Mouse (Mus musculus) intestine, embryonic 14.5 days (tissue): ENCODE measurements around the gene Usp9x. TPM values are rescaled to one million over a fixed set of nuclear protein-coding genes. Genes with fewer than 3 reads are reported as not detected.
A peak's percentile ranks its signal among the peaks of the same experiment; 100 is the strongest.

ENCODE experiments used
- ATAC-seq: fragments of 200-750 bp; cut with Nextera tagmentation; replicated peaks from 2 replicates; pipeline ENCODE4 v1.8.0; 2017; ENCODE audit warnings: low read depth, moderate number of reproducible peaks, moderate TSS enrichment, moderate library complexity; ENCODE audit not compliant: low FRiP score, low TSS enrichment
- DNase-seq: peaks from one replicate; pipeline ENCODE4 v3.0.0-alpha.2; 2018; ENCODE audit warnings: low spot score
- H3K27ac ChIP-seq: fragments of 300-500 bp; sonication (generic); 2 replicates; pipeline ENCODE4 v1.5.1; 2014; ENCODE audit warnings: low read depth, mild to moderate bottlenecking, control low read depth
- H3K27me3 ChIP-seq: fragments of 300-500 bp; sonication (generic); replicated peaks from 2 replicates; pipeline ENCODE4 v1.6.1; 2014; ENCODE audit warnings: low read length, control low read depth; ENCODE audit not compliant: control insufficient read depth, insufficient read depth
- H3K36me3 ChIP-seq: fragments of 300-500 bp; sonication (generic); 2 replicates; pipeline ENCODE4 v1.6.1; 2014; ENCODE audit warnings: low read length, control low read depth; ENCODE audit not compliant: control insufficient read depth, insufficient read depth
- H3K4me1 ChIP-seq: fragments of 300-500 bp; sonication (generic); replicated peaks from 2 replicates; pipeline ENCODE4 v1.6.1; 2014; ENCODE audit warnings: low read length, control low read depth, mixed read lengths; ENCODE audit not compliant: control insufficient read depth, insufficient read depth
- H3K4me2 ChIP-seq: fragments of 300-500 bp; sonication (generic); 2 replicates; pipeline ENCODE4 v1.6.1; 2014; ENCODE audit warnings: low read length
- H3K4me3 ChIP-seq: fragments of 300-500 bp; sonication (generic); 2 replicates; pipeline ENCODE4 v1.5.1; 2014; ENCODE audit warnings: low read depth, low read length, control low read depth, mixed read lengths
- H3K9ac ChIP-seq: fragments of 300-500 bp; sonication (generic); 2 replicates; pipeline ENCODE4 v1.6.1; 2014; ENCODE audit warnings: mild to moderate bottlenecking, low read length
- H3K9me3 ChIP-seq: fragments of 300-500 bp; sonication (generic); 2 replicates; pipeline ENCODE4 v1.6.1; 2016; ENCODE audit warnings: low read length, control low read depth; ENCODE audit not compliant: control insufficient read depth
- WGBS: fragments of 180-500 bp; shearing (Covaris S2); extraction: QIAGEN DNeasy Blood & Tissue Kit; methylation state at CpG from one replicate; pipeline ENCODE4 v1.1.7; 2014; 5-methylcytosine and 5-hydroxymethylcytosine counted together
- polyA plus RNA-seq: library from polyadenylated mRNA; unstranded; fragments of >200 nt; fragmentation: Nextera tagmentation; extraction: Ambion mirVana; gene quantifications from 2 replicates; pipeline ENCODE4 v1.2.1, GENCODE M21; 2014

The Usp9x gene
- polyA plus RNA-seq: 45.5 and 46.1 TPM in 2 replicates

GRCm38 (mm10) chrX:13071241-13071775, at the start of gene Usp9x:
Gene Usp9x (plus strand): TSS chrX:13071498.
- Histone ChIP-seq H3K27me3 (no peaks in the 10 kb centered on the region; the same call in 1 of the 2 replicates), H3K4me1 (0 out of 2 replicates have a peak, but pooled peaks cover 4% of the 10 kb centered on the region), H3K27ac (peak within 1 kb of the TSS; percentile 89), H3K9me3 (no peaks in the 10 kb centered on the region), H3K36me3 (no peaks in the 10 kb centered on the region), H3K4me2 (peak within 1 kb of the TSS; percentile 48), H3K9ac (peak within 1 kb of the TSS; percentile 75), H3K4me3 (peak within 1 kb of the TSS; percentile 65)
- DNase-seq (no peak), ATAC-seq (peak; percentile 95)
- WGBS: 13% methylated on average over 14 of the region's 36 CpGs

- Histone ChIP-seq H3K9ac (no peak overlapping the region), H3K27ac (no peak overlapping the region), H3K4me2 (no peak overlapping the region), H3K9me3 (no peaks in the 10 kb centered on the region), H3K4me3 (no peak overlapping the region), H3K27me3 (0 out of 2 replicates have a peak, but pooled peaks cover 2% of the 10 kb centered on the region), H3K4me1 (no peaks in the 10 kb centered on the region), H3K36me3 (no peaks in the 10 kb centered on the region)
- no peak for DNase-seq
- no peak for ATAC-seq
- 77% methylated on average over 5 of the region's 5 CpGs for WGBS
Observed at GRCm38 (mm10) chrX:13022547-13023310, 48.6 kb upstream of the Usp9x start.

GRCm38 (mm10) chrX:13024539-13025202, 46.6 kb upstream of the Usp9x start:
- no peaks in the 10 kb centered on the region for H3K36me3 ChIP-seq
- no peaks in the 10 kb centered on the region for H3K4me1 ChIP-seq
- no peaks in the 10 kb centered on the region for H3K9me3 ChIP-seq
- H3K4me3 ChIP-seq: no peak overlapping the region
- 85% methylated on average over 1 of the region's 1 CpGs for WGBS
- no peak overlapping the region for H3K9ac ChIP-seq
- H3K4me2 ChIP-seq: no peak overlapping the region
- H3K27ac ChIP-seq: no peak overlapping the region
- no peak for DNase-seq
- no peak for ATAC-seq
- H3K27me3 ChIP-seq: no peaks in the 10 kb centered on the region

- no peaks in the 10 kb centered on the region for H3K36me3 ChIP-seq
- 76% methylated on average over 8 of the region's 8 CpGs for WGBS
Observed at GRCm38 (mm10) chrX:13025286-13025685, 46.0 kb upstream of the Usp9x start.

GRCm38 (mm10) chrX:13028156-13028555, 43.1 kb upstream of the Usp9x start:
- Histone ChIP-seq H3K27ac (no peak overlapping the region), H3K4me2 (no peak overlapping the region), H3K27me3 (no peaks in the 10 kb centered on the region), H3K9me3 (no peaks in the 10 kb centered on the region), H3K9ac (no peak overlapping the region), H3K4me3 (no peak overlapping the region), H3K4me1 (no peaks in the 10 kb centered on the region), H3K36me3 (no peaks in the 10 kb centered on the region)
- WGBS: 83% methylated on average over 4 of the region's 4 CpGs
- ATAC-seq (no peak), DNase-seq (no peak)

More at GRCm38 (mm10) chrX:13025286-13025685, 46.0 kb upstream of the Usp9x start:
- no peaks in the 10 kb centered on the region for H3K9me3 ChIP-seq
- no peak overlapping the region for H3K4me2 ChIP-seq
- no peak for DNase-seq
- H3K27ac ChIP-seq: no peak overlapping the region
- no peaks in the 10 kb centered on the region for H3K4me1 ChIP-seq
- ATAC-seq: no peak
- H3K9ac ChIP-seq: no peak overlapping the region
- H3K4me3 ChIP-seq: no peak overlapping the region
- no peaks in the 10 kb centered on the region for H3K27me3 ChIP-seq

GRCm38 (mm10) chrX:13029996-13030395, 41.3 kb upstream of the Usp9x start:
- no peaks in the 10 kb centered on the region for H3K4me1 ChIP-seq
- no peak overlapping the region for H3K4me3 ChIP-seq
- no peaks in the 10 kb centered on the region for H3K27me3 ChIP-seq
- no peak overlapping the region for H3K9ac ChIP-seq
- ATAC-seq: no peak
- H3K27ac ChIP-seq: no peak overlapping the region
- H3K9me3 ChIP-seq: no peaks in the 10 kb centered on the region
- no peaks in the 10 kb centered on the region for H3K36me3 ChIP-seq
- no peak for DNase-seq
- WGBS: 90% methylated on average over 6 of the region's 6 CpGs
- no peak overlapping the region for H3K4me2 ChIP-seq

- Histone ChIP-seq H3K4me3 (no peak overlapping the region), H3K4me2 (no peak overlapping the region), H3K9me3 (no peaks in the 10 kb centered on the region), H3K27me3 (no peaks in the 10 kb centered on the region), H3K9ac (no peak overlapping the region), H3K4me1 (no peaks in the 10 kb centered on the region), H3K36me3 (no peaks in the 10 kb centered on the region), H3K27ac (no peak overlapping the region)
- 81% methylated on average over 4 of the region's 4 CpGs for WGBS
- ATAC-seq (no peak), DNase-seq (no peak)
Observed at GRCm38 (mm10) chrX:13037085-13037484, 34.2 kb upstream of the Usp9x start.

GRCm38 (mm10) chrX:13039211-13039610, 32.1 kb upstream of the Usp9x start:
- no peaks in the 10 kb centered on the region for H3K4me1 ChIP-seq
- H3K27ac ChIP-seq: no peak overlapping the region
- no peaks in the 10 kb centered on the region for H3K36me3 ChIP-seq
- no peak overlapping the region for H3K4me2 ChIP-seq
- DNase-seq: no peak
- ATAC-seq: no peak
- 55% methylated on average over 3 of the region's 3 CpGs for WGBS
- H3K9me3 ChIP-seq: no peaks in the 10 kb centered on the region
- no peak overlapping the region for H3K4me3 ChIP-seq
- H3K9ac ChIP-seq: no peak overlapping the region
- no peaks in the 10 kb centered on the region for H3K27me3 ChIP-seq
